Mouse (Mus musculus): Measurements from ENCODE around the gene Prdm15. TPM values are rescaled to one million over a fixed set of nuclear protein-coding genes. Genes with fewer than 3 reads are reported as not detected.

Gene Prdm15
- polyA plus RNA-seq, 1 experiment from 2014 or later = 9.2 TPM

Small RNAs within 50 kb of the gene (microRNA-seq; reads per million reads assigned to microRNA genes)
- gene Mir6964 = not detected

Other genes starting within 250 kb of the Prdm15 start
- not detected in 2 replicates for gene Tmprss2, start 240.7 kb downstream of the Prdm15 start, polyA plus RNA-seq (2014; fragmentation: Nextera tagmentation; extraction: Ambion mirVana)
- gene Ripk4, start 88.1 kb downstream of the Prdm15 start, polyA plus RNA-seq (2014; fragmentation: Nextera tagmentation; extraction: Ambion mirVana) = 0.76 and 0.83 TPM in 2 replicates
- gene C2cd2, start 110.7 kb upstream of the Prdm15 start, polyA plus RNA-seq (2014; fragmentation: Nextera tagmentation; extraction: Ambion mirVana) = 19.6 and 21.0 TPM in 2 replicates
- 13.8 and 14.2 TPM in 2 replicates for gene Zbtb21, start 110.8 kb upstream of the Prdm15 start, polyA plus RNA-seq (2014; fragmentation: Nextera tagmentation; extraction: Ambion mirVana)
- gene B230307C23Rik, start 145.5 kb upstream of the Prdm15 start, polyA plus RNA-seq (2014; fragmentation: Nextera tagmentation; extraction: Ambion mirVana) = 24.0 and 24.2 TPM in 2 replicates
- gene A630089N07Rik, start 230.6 kb upstream of the Prdm15 start, polyA plus RNA-seq (2014; fragmentation: Nextera tagmentation; extraction: Ambion mirVana) = 14.3 and 15.3 TPM in 2 replicates

Measured in hindbrain, embryonic 14.5 days (tissue).